Mouse (Mus musculus) monocyte, adult 5-6 weeks (primary cell): ENCODE results near the gene Myg1. TPM values are rescaled to one million over a fixed set of nuclear protein-coding genes. Genes with fewer than 3 reads are reported as not detected.

Experiments
- ATAC-seq: fragments of 153-309, 156-312 bp; replicated peaks from 2 replicates; pipeline ENCODE4 v1.8.0; 2017; ENCODE audit warnings: mild to moderate bottlenecking; ENCODE audit not compliant: low TSS enrichment, insufficient number of reproducible peaks, severe bottlenecking, poor library complexity, low FRiP score
- total RNA-seq: library from RNA; stranded (forward); fragments of 200-1000, 200-491, 200-594 nt; gene quantifications from 3 replicates; pipeline ENCODE4 v1.2.3, GENCODE M21; 2017

The Myg1 gene
- total RNA-seq, 1 experiment from 2014 or later, result 20.0 TPM

- ATAC-seq, result no peak
Observed at GRCm38 (mm10) chr15:102336946-102337345, 5.4 kb downstream of the Myg1 start.

GRCm38 (mm10) chr15:102339612-102340011 is 8.1 kb downstream of the Myg1 start:
- ATAC-seq, result no peak

GRCm38 (mm10) chr15:102341580-102341979 is 10.1 kb downstream of the Myg1 start:
- ATAC-seq, result peak; percentile 66

DNA sequence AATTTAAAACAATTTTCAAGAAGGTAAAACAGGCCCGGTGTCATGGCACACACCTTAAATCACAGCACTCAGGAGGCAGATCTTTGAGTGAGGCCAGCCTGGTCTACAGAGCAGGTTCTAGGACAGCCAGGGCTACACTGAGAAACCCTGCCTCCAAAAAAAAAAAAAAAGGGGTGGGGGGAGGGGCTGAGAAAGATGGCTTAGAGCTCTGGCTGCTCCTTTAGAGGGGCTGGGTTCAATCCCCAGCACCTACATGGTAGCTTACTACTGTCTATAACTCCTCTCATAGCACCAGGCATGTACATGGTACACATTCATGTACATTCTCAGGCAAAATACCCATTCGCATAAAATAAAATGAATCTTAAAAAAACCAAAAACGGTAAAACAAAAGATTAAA is 13.0 kb downstream of the Myg1 start:
- ATAC-seq, result no peak

DNA sequence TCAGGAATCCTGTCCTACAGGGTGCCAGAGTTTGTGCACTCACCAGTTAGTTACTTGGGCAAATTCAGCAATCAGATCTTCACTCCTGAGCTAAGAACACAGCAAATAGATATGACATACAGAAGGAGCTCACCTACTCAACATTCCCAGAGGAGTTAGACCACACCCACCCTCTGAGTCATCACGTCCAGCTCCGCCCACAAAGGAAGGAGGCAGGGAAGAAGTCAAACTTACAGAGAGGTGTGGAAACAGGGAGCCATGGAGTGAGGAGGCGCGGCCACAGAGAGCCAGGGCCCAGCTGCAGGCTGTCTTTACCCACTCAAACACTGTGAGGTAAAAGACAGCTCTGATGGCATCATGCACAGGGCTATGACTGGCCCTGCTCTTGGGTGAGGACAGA is 14.9 kb downstream of the Myg1 start:
- ATAC-seq, result no peak

DNA sequence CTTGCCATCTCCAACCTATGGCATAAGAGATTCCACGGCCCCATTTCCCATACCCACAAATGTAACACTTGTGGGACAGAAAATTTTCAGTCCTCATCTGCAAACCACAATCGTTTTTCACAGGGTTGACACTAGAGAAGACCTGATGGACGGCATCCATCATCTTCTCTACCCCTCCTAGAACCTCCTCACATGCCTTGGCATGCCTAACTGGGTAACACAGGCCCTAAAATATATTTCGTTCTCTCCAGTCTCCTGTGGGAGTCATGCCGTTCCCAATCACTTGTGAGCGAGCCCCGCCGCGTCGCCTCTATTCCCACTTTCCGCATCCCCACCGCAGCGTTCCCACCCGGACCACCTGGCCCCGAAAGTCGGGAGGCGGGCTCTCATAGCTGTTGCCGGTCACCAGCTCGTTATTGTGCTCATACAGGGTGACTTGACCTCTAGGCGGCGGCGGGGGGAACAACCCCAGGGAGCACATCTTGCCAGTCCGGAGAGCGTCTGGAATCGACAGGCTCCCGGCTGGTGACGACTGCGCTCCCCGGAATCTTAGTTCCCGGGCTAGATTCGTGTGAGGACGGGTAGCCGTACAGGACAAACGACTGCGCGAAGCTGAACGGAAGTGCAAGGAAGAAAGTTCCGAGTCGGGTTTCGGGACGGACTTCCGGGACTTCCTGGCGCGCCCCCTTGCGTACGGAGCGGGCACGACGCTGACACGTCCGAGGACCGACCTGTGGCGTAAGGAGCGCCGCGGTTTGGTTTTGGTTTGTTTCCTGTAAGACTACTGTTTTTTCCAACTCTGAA is 18.8 kb downstream of the Myg1 start, which contains the start of gene Aaas:
TSS of gene Aaas (minus strand) at position 634 of the 804 bp plus-strand sequence.
- peak; percentile 98 for ATAC-seq

GRCm38 (mm10) chr15:102350942-102351291 is 19.4 kb downstream of the Myg1 start:
- no peak for ATAC-seq

GRCm38 (mm10) chr15:102352177-102352576 is 20.7 kb downstream of the Myg1 start:
- ATAC-seq, result no peak; the same call in 1 of the 2 replicates

- no peak for ATAC-seq
Observed at GRCm38 (mm10) chr15:102353986-102354385, 22.5 kb downstream of the Myg1 start.

- ATAC-seq, result no peak
Observed at GRCm38 (mm10) chr15:102355134-102355870, 23.8 kb downstream of the Myg1 start.

DNA sequence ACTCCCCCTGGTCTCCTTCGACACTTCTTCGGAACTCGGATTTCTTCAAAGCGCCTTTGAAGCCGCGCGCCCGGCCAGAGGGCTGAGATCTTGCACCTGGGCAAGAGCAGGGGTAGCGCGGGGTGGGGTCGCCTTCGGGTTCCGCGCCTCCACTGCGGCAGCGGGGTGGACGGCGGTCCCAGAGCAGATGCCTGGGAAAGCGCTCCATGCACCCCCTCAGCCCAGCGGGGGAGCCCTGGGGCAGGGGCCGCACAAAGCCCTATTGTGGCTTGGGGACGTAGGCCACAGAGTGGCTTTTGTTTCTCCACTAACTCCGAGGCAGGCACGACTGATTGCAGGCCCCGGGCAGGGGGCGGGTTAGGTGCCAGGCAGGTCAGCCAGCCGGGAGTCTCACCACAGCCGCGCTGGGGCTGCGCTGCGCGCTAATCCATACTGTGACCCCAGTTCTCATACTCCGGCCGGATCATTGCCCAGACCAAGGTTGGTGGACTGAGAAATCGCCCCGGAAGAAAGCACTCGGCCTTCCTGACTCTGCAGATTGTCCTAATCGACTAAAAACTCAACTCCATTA is 24.4 kb downstream of the Myg1 start:
- ATAC-seq, result no peak

GRCm38 (mm10) chr15:102356501-102357325 is 25.2 kb downstream of the Myg1 start:
- ATAC-seq, result no peak

DNA sequence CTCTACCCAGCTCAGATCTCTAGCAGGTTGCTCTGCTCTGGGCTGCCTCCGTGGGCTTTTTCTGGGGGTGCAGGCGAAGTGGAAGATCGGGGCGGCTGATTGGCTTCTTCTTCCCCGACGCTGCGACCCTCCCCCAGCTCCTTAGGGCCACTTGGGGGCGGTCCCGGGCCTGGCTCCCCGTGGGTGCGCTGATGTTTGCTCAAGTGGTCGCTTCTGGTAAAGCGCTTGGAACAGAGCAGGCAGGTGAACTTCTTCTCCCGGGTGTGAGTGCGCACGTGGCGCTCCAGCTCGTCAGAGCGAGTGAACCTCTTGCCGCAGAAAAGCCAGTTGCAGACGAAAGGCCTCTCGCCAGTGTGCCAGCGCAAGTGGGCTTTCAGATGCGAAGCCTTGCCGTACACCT is 26.6 kb downstream of the Myg1 start:
- ATAC-seq, result no peak

- no peak for ATAC-seq
Observed at GRCm38 (mm10) chr15:102358834-102359233, 27.3 kb downstream of the Myg1 start.

DNA sequence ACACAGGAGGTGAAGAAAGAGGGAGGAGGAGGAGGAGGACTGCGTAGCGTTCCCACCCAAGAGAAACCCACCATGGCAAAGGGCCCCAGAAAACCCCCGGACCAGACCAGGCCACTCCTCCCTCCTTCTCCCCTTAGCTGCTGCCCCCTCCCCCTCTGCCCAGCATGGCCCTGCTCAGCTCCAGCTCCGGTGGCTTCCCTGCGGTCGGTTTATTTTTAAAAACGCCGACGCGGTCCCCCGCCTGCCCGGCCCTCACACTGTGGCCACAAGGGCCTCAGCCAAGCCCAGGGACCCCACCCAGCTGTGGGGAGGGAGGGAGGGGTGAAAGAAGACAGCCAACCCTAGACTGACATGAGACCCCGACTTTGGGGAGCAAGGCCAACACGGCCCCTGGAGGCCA is 31.1 kb downstream of the Myg1 start:
- no peak for ATAC-seq

DNA sequence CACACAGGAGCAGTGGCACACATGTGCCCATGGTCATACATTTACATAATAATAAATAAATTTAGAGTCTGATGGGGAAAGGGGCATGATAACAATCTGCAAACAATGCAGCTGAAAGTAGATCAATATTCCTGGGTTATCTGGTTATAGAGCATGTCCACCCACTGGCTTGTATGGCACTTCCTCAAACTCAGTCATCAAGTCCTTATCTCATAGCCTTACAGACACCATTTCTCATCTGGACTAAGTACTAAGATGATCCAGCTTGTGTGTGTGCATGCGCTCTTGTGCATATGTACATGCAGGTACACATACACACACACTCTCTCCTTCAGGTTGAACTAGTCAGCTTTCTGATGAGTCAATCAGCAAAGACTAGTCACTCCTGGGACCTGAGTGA is 33.2 kb downstream of the Myg1 start:
- ATAC-seq, result no peak

GRCm38 (mm10) chr15:102366238-102366637 is 34.7 kb downstream of the Myg1 start:
- ATAC-seq, result no peak

DNA sequence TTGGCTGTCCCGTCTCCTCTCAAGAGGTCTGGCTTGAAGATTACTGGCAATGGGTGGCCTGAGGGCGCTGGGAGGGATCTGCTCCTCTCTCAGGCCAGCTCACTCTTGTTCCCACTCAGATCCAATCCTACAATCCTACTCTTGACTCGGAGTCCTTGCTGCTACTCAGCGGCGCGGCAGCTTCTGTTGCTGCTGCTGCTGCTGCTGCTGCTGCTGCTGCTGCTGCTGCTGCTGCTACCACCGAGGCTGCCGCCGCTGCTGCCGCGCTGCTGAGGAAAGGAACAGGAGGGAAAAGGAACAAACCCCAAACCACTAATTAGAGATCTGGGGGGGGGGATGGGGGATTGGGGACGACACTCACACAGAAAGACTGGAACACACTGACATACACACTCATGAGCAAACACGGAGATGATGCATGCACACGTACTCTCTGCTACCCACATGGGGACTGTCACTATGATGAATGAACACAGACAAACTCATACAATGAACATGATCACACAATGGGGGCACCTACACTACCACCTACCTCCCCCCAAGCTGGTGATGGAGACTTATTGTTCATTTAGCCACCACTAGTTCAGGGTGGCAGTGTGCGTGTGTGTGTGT is 35.3 kb downstream of the Myg1 start, which contains the start of gene Sp7:
TSS of gene Sp7 (minus strand) at position 450 of the 612 bp plus-strand sequence.
- no peak for ATAC-seq
